Mouse (Mus musculus): ENCODE data around the gene Pcsk2.

Gene Pcsk2

DNA sequence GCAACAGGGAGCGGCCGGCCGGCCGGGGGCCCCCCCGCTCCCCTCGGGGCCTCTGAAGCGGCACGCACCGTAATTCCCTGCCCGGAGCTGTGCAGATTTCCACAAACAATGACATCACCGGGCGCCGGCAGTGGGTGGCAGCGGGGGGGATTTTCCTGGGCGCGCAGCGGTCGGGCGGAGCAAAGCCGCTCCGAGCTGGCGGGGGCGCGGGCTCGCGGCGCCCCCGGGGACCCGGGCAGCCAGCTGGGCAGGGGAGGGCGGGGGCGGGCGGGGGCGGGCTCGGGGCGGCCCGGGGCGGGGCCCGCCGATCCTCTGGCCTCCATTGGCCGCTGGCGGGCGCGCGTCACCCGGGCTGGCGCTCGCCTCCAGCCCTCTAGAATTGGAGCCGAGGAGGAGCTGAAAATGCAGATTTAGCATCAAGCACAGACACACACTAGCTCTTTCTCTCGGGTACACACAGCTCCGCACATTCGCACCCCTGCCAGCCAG, at the start of gene Pcsk2:
Pcsk2 (plus strand) TSS at position 399 of the 489 bp plus-strand sequence.
- DNase-seq (ENCODE audit: low read depth), result no peak

DNA sequence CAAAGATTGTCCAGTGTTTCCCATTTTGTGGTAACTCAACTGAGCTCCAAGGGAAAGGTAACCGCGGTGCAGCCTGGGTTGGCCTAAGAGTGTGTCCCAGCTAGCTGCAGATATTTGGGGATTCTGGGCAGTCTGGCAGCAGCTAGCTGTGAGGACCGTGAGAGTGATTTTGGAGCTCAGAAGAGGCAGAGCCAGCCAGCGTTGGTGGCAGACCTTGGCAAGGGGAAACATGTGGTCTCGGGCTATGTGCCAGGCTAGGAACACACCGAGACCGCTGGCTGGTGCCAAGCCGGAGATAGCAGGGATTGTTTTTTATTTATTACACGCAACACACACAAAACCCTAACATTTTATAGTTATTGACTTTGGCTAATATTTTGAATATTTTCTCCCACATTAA, 45.1 kb upstream of the Pcsk2 start:
- no peak for DNase-seq (ENCODE audit: low read depth)

DNA sequence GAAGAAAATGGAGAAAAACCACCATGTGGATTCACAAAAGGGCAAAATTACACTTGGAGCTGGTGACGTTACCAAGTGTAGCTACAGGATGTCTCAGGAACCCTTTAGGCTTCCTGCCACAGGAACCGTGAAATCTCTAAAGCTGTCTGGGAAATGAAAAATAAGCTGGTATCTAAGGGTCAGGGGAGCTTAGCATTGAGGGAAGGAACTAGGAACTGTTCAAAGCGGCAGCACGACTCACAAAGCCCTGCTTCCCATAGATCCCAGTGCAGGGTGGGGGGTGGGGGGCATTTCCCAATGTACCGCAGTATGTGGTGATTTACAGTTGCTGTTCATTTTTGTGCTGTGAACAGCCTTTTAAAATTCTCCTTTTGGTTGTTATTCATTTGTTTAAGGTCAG, 44.2 kb upstream of the Pcsk2 start:
- DNase-seq (ENCODE audit: low read depth), result no peak

GRCm38 (mm10) chr2:143502203-143502602, 43.8 kb upstream of the Pcsk2 start:
- no peak for DNase-seq (ENCODE audit: low read depth)

DNA sequence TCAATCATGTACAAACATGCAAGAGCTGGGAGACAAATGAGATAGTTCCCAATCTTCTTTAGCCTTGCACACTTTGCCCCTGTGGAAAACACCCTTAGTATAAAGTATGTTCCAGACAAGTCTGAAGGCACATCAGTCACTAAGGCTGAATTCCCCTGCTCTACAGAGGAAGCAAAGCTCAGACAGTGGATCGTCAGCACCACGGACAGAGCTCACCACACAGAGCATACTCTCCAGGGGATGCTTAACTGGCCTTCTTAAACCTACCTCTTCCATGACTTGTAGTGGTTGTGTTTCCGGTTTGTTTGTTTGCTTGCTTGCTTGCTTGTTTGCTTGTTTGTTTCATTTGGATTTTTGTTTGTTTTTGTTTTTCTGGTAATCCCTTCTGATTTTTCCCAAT, 9.5 kb upstream of the Pcsk2 start:
- DNase-seq (ENCODE audit: low read depth), result no peak

DNA sequence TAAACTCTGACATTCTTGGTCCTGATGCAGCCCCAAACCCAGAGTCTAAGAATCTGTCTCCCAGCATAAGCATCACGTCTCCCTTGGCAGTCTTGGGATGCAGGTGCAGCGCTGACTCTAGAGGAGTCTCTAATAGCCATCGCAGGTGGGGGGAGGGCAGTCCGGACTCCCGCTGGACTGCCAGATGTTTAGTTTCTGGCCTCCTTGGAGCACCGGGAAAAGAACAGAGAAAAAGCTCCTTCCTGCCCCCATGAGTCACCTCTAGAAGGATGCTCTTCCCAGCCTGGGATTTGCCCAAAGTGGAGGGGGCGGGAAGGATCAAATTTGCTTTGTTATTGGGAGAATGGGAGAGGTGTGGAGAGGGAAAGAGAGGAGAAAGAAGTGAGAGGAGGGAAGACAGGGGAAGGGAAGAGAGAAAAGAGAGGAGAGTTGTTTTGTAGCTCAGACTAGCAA, 631 bp upstream of the Pcsk2 start:
- DNase-seq (ENCODE audit: low read depth), result no peak

DNA sequence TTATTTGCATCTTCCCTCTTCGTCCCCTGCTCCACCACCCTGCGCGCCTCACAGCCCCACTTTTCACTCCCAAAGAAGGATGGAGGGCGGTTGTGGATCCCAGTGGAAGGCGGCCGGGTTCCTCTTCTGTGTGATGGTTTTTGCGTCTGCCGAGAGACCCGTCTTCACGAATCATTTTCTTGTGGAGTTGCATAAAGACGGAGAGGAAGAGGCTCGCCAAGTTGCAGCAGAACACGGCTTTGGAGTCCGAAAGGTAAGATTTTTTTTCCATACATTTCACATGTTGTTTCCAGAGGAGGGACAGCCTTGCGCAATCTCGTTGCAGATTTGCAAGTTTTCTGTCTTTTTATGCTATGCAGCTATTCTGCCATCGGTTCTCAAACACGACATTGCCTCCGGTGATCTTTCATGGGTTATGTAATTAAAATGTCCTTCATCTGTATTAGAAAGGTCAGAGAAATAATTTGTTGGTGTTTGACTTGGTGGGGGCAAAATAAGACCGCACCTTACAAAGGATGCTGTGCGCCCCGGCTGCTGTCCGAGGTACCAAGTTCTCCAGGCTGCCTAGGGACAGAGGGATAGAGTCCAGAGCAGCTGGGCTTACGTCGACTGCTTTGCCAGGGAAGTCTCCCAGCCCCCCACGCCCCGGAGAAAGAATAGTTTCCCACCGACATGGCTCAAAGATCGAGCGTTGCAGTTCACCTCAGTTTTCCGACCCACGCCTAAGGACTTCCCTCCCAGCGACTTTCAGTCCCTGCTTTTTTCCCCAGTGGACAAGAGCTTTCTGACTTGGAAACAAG, 656 bp downstream of the Pcsk2 start:
- DNase-seq (ENCODE audit: low read depth), result no peak

DNA sequence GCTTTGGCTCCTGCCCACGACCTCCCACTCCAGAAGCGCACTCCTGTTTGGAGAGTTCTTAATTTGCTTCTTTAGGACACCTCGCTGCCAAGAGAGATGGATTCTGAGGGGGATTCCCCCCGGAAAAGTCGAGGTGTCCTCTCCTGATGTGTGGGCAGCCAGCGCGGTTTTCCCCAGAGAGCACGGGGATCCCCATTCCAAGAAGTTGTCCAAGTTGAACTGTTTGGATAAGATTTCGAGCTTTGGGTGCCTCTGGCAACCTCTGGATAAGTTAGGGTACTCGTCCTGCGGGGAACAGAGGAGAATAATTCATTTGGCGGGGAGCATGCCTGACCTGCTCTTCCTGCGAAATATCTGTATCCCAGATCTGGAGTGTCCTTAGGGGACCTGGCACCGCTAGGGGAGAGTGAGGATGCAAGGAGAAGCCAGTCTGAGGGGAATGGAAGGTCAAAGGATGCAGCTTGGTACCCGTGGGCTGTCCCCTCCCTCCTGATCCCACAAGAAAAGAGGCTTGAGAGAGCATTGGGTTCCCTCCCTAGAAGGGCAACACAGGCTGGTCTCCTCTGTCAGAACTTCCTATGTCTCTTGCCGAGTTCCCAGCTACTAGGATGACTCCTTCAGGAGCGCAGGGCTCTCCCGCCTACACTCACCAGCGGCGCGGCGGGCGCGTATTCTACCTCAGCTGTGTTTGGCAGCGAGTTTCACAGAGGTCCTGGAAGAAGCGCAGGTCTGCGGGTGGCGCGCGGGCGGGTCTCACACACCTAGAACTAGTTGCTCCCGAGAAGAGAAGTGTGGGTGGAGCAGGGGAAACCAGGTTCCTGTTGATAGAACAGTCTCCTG, 1.5 kb downstream of the Pcsk2 start:
- DNase-seq (ENCODE audit: low read depth), result no peak

DNA sequence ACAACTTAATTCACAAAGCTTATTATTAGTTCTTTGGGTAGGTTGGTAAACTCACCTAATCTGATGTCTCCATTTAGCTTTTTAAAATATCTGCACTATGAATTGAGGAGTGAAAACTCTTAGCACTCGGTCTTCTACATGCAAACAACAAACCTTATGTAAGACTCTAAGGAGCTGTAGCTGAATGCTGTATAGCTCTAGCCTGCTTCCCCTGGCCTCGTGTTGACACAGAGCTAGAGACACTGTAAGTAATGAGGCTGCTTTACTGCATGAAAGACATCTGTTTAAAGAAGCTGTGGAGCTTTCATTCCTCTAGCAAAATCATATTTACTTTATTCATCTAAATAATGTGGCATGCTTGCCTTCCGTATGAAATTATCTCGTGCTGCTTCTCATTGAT, 14.4 kb downstream of the Pcsk2 start:
- no peak for DNase-seq (ENCODE audit: low read depth)

- DNase-seq (ENCODE audit: low read depth), result no peak
Observed at GRCm38 (mm10) chr2:143565062-143565461, 19.1 kb downstream of the Pcsk2 start.

DNA sequence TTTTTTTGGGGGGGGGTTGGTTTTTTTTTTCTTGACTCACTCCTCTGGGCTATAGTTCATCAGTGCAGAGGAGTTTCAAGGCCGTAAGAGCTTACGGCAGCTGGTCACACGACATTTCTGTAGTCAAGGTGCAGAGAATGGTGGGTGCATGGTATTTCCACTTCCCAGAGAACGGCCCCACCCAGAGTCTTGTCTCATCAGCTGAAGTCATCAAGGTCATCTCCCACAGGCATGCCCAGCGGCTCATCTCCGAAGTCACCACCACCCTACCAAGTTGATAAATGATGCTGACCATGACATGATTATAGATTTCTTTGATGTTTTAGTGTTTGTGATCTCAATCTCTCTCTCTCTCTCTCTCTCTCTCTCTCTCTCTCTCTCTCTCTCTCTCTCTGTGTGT, 20.0 kb downstream of the Pcsk2 start:
- DNase-seq (ENCODE audit: low read depth), result no peak

DNA sequence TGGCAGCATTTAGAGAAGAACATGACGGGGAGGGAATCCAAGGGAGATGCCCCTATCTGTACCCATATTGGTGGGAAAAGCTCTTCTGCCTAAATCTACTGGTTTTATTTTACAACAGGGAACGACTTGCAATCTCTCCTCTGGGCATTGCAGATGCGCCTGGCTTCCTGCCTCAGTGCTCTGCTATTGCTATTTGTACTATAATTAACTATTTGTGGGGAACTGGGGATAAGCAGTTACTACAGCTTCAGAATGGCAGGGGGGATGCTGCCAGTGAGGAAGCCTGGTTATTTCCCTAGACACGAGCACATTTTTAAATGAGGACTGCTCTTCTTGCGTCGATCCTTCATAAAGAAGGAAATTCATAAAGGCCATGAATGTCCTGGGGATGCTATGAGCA, 39.4 kb downstream of the Pcsk2 start:
- no peak for DNase-seq (ENCODE audit: low read depth)

GRCm38 (mm10) chr2:143590398-143590797, 44.4 kb downstream of the Pcsk2 start:
- no peak for DNase-seq (ENCODE audit: low read depth)

- DNase-seq (ENCODE audit: low read depth), result no peak
Observed at GRCm38 (mm10) chr2:143603071-143603470, 57.1 kb downstream of the Pcsk2 start.

GRCm38 (mm10) chr2:143603871-143604512, 58.0 kb downstream of the Pcsk2 start:
- no peak for DNase-seq (ENCODE audit: low read depth)

DNA sequence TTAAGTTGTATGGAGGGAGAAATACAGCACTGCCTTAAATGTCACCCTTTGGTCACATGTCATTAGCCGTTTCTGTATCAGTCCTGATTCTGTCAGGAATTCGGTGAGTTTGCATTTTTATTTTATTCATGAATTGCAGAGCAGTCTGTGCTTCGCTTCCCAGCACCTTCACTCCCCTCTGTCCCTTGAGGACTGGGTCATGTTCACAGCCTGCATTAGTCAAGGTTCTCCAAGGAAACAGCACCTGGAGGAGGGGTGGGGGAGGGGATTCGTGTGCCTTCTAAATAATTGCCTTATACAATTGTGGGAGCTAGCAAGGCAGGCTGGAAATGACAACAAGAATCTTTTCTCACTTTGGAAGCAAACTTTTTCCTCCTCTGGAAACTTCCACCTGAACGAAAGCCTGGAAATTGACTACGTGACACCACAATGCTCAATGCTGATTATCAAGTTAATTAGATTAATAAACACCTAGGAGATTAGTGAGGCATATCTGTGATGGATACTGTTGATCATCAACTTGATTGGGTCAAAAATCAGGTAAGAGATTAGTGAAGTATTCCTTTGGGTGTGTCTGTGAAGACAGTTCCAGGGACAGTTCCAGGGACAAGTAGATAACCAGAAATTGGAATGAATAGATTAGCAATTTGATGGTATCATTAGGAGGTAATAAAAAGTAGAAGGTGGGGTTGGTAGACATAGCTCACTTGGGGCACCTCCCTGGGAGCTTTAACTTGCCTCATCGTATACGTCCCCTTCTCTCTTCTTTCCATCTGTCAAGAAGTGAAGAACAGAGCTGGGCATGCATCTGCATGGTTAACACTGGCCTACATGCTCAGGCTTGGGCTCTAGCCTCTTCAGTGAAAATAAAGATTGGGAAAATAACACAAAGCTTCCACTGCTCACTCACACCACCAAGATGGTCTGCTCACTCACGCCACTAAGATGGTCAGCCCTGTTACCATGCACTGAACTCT, 64.7 kb downstream of the Pcsk2 start:
- DNase-seq (ENCODE audit: low read depth), result no peak

DNA sequence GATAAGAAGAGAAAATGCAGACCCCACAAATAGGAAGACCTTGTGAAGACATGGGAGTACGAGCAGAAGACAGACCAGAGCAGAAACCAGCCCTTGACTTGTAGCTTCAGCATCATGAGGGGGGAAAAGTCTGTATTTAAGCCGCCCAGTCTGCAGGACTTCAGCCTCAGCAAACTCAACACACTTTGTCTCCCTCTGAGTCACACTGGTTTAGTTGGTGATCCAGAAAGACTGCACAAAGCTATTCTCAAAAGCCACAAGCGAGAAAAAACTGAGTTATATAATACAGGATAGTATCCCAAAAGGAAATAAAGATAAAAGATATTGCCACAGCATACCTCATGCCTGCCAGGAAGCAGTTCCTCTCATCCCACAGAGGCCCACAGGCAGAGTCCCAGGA, 67.5 kb downstream of the Pcsk2 start:
- no peak for DNase-seq (ENCODE audit: low read depth)

- DNase-seq (ENCODE audit: low read depth), result no peak
Observed at GRCm38 (mm10) chr2:143614775-143615174, 68.8 kb downstream of the Pcsk2 start.

DNA sequence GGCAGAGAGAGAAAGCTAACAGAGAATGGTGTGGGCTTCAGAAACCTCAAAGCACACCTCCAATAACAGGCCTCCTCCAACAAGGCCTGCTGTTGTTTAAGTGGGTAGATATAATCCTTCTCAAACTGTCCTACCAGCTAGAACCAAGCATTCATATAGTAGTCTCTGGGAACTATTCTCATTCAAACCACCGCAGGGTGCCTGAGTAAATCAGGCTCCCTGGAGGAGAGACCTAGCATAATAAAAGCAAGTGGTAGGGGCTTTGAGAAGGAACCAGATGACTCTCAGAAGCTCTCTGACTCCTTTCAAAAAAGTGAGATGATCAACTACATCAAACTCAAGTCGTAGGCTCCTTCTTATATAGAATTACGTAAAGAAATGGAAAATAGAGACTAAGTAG, 75.0 kb downstream of the Pcsk2 start:
- no peak for DNase-seq (ENCODE audit: low read depth)

- no peak for DNase-seq (ENCODE audit: low read depth)
Observed at GRCm38 (mm10) chr2:143623916-143624315, 78.0 kb downstream of the Pcsk2 start.

GRCm38 (mm10) chr2:143643305-143643704, 97.3 kb downstream of the Pcsk2 start:
- no peak for DNase-seq (ENCODE audit: low read depth)
